Mouse (Mus musculus): ENCODE data around the gene Qrich1.

- no peak for TF ChIP-seq CHD2 (IDR thresholded peaks at IDR 0.05; ENCODE audit: low read depth, low read length)
- TF ChIP-seq ZNF384 (IDR thresholded peaks at IDR 0.05; ENCODE audit: low read depth, low read length), result no peak
- no peak for TF ChIP-seq MAFK (IDR thresholded peaks at IDR 0.05; ENCODE audit: insufficient read depth, low read depth, low read length)
- no peak for TF ChIP-seq ZC3H11A (IDR thresholded peaks at IDR 0.05; ENCODE audit: borderline replicate concordance, low read depth, low read length)
Measured at GRCm38 (mm10) chr9:108469845-108470244, 46.8 kb upstream of the Qrich1 start.
